Comparison of ENCODE assay signal across 17 mouse cellular contexts in genomic region chr7:73548051-73548450, GRCm38 (mm10). TPM values are rescaled to one million over a fixed set of nuclear protein-coding genes. Genes with fewer than 3 reads are reported as not detected.
DNase-seq lines count a peak whose midpoint lies in the region; ATAC-seq and TF ChIP-seq lines count a peak whose summit lies in the region.
"Had no signal": no experiment of that assay in that cellular context is flagged by ENCODE, and none has a peak within 500 bp of the region (broad histone marks: within the 10 kb centered on the region; RNA-seq: fewer than 3 reads in every experiment).

No protein-coding gene starts in this region.

- no peaks in the 10 kb centered on the region for H3K9me3 ChIP-seq in erythroblast, embryonic 14.5 days (ENCODE audit: control insufficient read depth, low read length)
- no peaks in the 10 kb centered on the region for H3K9me3 ChIP-seq in heart, embryonic 15.5 days (replicated peaks)
- no peaks in the 10 kb centered on the region for H3K9me3 ChIP-seq in midbrain, embryonic 11.5 days (ENCODE audit: control insufficient read depth, low read length)
- no peaks in the 10 kb centered on the region for H3K9me3 ChIP-seq in midbrain, embryonic 16.5 days (replicated peaks; ENCODE audit: control insufficient read depth, low read length, poor library complexity, severe bottlenecking)
- H3K9me3 ChIP-seq in liver, postnatal 0 days (ENCODE audit: low read length), result no peaks in the 10 kb centered on the region
- H3K9me3 ChIP-seq: neural tube, embryonic 15.5 days had no signal

- H3K4me1 ChIP-seq in erythroblast, embryonic 14.5 days (ENCODE audit: control insufficient read depth), result peaks cover 50% of the 10 kb centered on the region
- peaks cover 37% of the 10 kb centered on the region for H3K4me1 ChIP-seq in heart, embryonic 15.5 days (replicated peaks)
- H3K4me1 ChIP-seq in midbrain, embryonic 11.5 days (ENCODE audit: control insufficient read depth, insufficient read depth, low read length), result peaks cover 7% of the 10 kb centered on the region
- peaks cover 34% of the 10 kb centered on the region for H3K4me1 ChIP-seq in midbrain, embryonic 16.5 days (ENCODE audit: control insufficient read depth, insufficient read depth, low read length)
- H3K4me1 ChIP-seq in liver, postnatal 0 days (ENCODE audit: insufficient read depth), result peaks cover 14% of the 10 kb centered on the region

- 58% methylated on average over 2 of the region's 2 CpGs for WGBS in heart, embryonic 15.5 days
- 92% methylated on average over 2 of the region's 2 CpGs for WGBS in midbrain, embryonic 11.5 days
- WGBS in midbrain, embryonic 16.5 days, result 84% methylated on average over 2 of the region's 2 CpGs
- 72% methylated on average over 2 of the region's 2 CpGs for WGBS in liver, postnatal 0 days (ENCODE audit: insufficient replicate concordance)

- no peak for TF ChIP-seq CTCF in liver, postnatal 0 days (IDR thresholded peaks at IDR 0.05; ENCODE audit: low read depth)

- TF ChIP-seq EP300 in liver, postnatal 0 days (IDR thresholded peaks at IDR 0.05; ENCODE audit: low read depth), result no peak

- H3K27me3 ChIP-seq in erythroblast, embryonic 14.5 days (ENCODE audit: control insufficient read depth), result no peaks in the 10 kb centered on the region
- no peaks in the 10 kb centered on the region for H3K27me3 ChIP-seq in heart, embryonic 15.5 days
- H3K27me3 ChIP-seq in midbrain, embryonic 11.5 days (ENCODE audit: control insufficient read depth, insufficient read depth, low read length), result no peaks in the 10 kb centered on the region
- no peaks in the 10 kb centered on the region for H3K27me3 ChIP-seq in midbrain, embryonic 16.5 days (ENCODE audit: control insufficient read depth, insufficient read depth, low read depth, low read length)
- no peaks in the 10 kb centered on the region for H3K27me3 ChIP-seq in liver, postnatal 0 days (ENCODE audit: insufficient read depth, low read length)
- H3K27me3 ChIP-seq: neural tube, embryonic 15.5 days had no signal

- no peak for ATAC-seq in erythroblast, adult 5-6 weeks (replicated peaks; ENCODE audit: low FRiP score, poor library complexity, severe bottlenecking)
- ATAC-seq in heart, embryonic 15.5 days (replicated peaks; ENCODE audit: insufficient number of reproducible peaks, insufficient read depth, low FRiP score, low read depth), result no peak
- ATAC-seq in midbrain, embryonic 11.5 days (ENCODE audit: low FRiP score), result no peak
- no peak for ATAC-seq in midbrain, embryonic 16.5 days
- no peak for ATAC-seq in liver, postnatal 0 days
- no peak for ATAC-seq in erythroid progenitor cell, adult 5-6 weeks (replicated peaks; ENCODE audit: low FRiP score, poor library complexity, severe bottlenecking)

- DNase-seq in heart, adult 8-10 months (ENCODE audit: low spot score), result no peak
- peak; percentile 88 for DNase-seq in midbrain, embryonic 11.5 days (ENCODE audit: low spot score, missing footprints)
- DNase-seq in liver, postnatal 0 days, result no peak
- DNase-seq: adrenal gland, adult 2 months; cerebellum, adult 9-11 months; embryo, embryonic 11 days; kidney, adult 8-10 months; lung, embryonic 14.5 days; retina, postnatal 1 day; thymus, postnatal 4 days had no signal

- H3K36me3 ChIP-seq in erythroblast, embryonic 14.5 days (ENCODE audit: control insufficient read depth), result peaks cover 98% of the 10 kb centered on the region
- peaks cover 34% of the 10 kb centered on the region for H3K36me3 ChIP-seq in heart, embryonic 15.5 days
- peaks cover 10% of the 10 kb centered on the region; the same call in 1 of the 2 replicates for H3K36me3 ChIP-seq in midbrain, embryonic 11.5 days (ENCODE audit: control insufficient read depth, insufficient read depth, low read length)
- H3K36me3 ChIP-seq in midbrain, embryonic 16.5 days (ENCODE audit: control insufficient read depth, insufficient read depth, low read length), result peaks cover 10% of the 10 kb centered on the region
- H3K36me3 ChIP-seq in liver, postnatal 0 days (replicated peaks; ENCODE audit: insufficient read depth, low read length), result peaks cover 63% of the 10 kb centered on the region

- no peak overlapping the region for H3K27ac ChIP-seq in heart, embryonic 15.5 days
- H3K27ac ChIP-seq in midbrain, embryonic 11.5 days (ENCODE audit: low read depth, low read length), result no peak overlapping the region
- no peak overlapping the region for H3K27ac ChIP-seq in midbrain, embryonic 16.5 days (ENCODE audit: low read length)
- H3K27ac ChIP-seq in liver, postnatal 0 days (ENCODE audit: low read depth), result 0 out of 2 replicates have a peak overlapping the region, but pooled peaks have one; percentile 7
- H3K27ac ChIP-seq: hindbrain, embryonic 14.5 days; neural tube, embryonic 15.5 days had no signal

- no peak overlapping the region for H3K9ac ChIP-seq in heart, embryonic 15.5 days
- no peak overlapping the region for H3K9ac ChIP-seq in midbrain, embryonic 11.5 days (ENCODE audit: low read length)
- no peak overlapping the region for H3K9ac ChIP-seq in midbrain, embryonic 16.5 days (ENCODE audit: low read depth, low read length)
- H3K9ac ChIP-seq in liver, postnatal 0 days (replicated peaks), result no peak overlapping the region
- H3K9ac ChIP-seq: hindbrain, embryonic 14.5 days; lung, embryonic 14.5 days; neural tube, embryonic 15.5 days had no signal

- peak overlapping the region; percentile 30 for H3K4me3 ChIP-seq in erythroblast, embryonic 14.5 days (replicated peaks)
- no peak overlapping the region for H3K4me3 ChIP-seq in heart, embryonic 15.5 days
- H3K4me3 ChIP-seq in midbrain, embryonic 11.5 days (ENCODE audit: low read depth, low read length), result no peak overlapping the region
- H3K4me3 ChIP-seq in midbrain, embryonic 16.5 days (ENCODE audit: low read depth, low read length), result no peak overlapping the region
- H3K4me3 ChIP-seq in liver, postnatal 0 days (ENCODE audit: low read depth, low read length), result no peak overlapping the region
- H3K4me3 ChIP-seq: neural tube, embryonic 15.5 days had no signal

- 0 out of 2 replicates have a peak overlapping the region, but pooled peaks have one; percentile 23 for H3K4me2 ChIP-seq in heart, embryonic 15.5 days
- no peak overlapping the region for H3K4me2 ChIP-seq in midbrain, embryonic 11.5 days
- no peak overlapping the region for H3K4me2 ChIP-seq in midbrain, embryonic 16.5 days (ENCODE audit: low read length)
- H3K4me2 ChIP-seq in liver, postnatal 0 days (ENCODE audit: low read depth, low read length), result no peak overlapping the region
- H3K4me2 ChIP-seq: hindbrain, embryonic 14.5 days; lung, embryonic 14.5 days; neural tube, embryonic 15.5 days had no signal

RNA-seq across cellular contexts. Expression of gene Chd2, which starts 6.4 kb away (rescaled TPM):
- 6.4 and 7.1 TPM in 2 replicates for polyA plus RNA-seq in erythroblast, embryonic 14.5 days (2012)
- 125 and 149 TPM in 2 replicates for total RNA-seq in erythroblast, adult 5-6 weeks (2015; ENCODE audit: low replicate concordance)
- 546 and 581 TPM in 2 replicates for total RNA-seq in erythroblast, adult 5-6 weeks (2017; ENCODE audit: low replicate concordance)
- polyA plus RNA-seq in heart, embryonic 15.5 days (2015; fragmentation: Nextera tagmentation; extraction: Ambion mirVana), result 41.2 and 42.9 TPM in 2 replicates
- 10 to 100 TPM; 37.2 to 45.8 (median 39.8) TPM for total RNA-seq in heart, adult 8-10 months (2022)
- 41.7 and 42.6 TPM in 2 replicates for polyA plus RNA-seq in midbrain, embryonic 11.5 days (2014; fragmentation: Nextera tagmentation; extraction: Ambion mirVana)
- polyA plus RNA-seq in midbrain, embryonic 16.5 days (2015; fragmentation: Nextera tagmentation; extraction: Ambion mirVana), result 44.8 and 49.0 TPM in 2 replicates
- polyA plus RNA-seq in liver, postnatal 0 days (2015; fragmentation: Nextera tagmentation; extraction: Ambion mirVana), result 14.1 and 17.2 TPM in 2 replicates
- 63.1 and 106 TPM in 2 replicates for total RNA-seq in erythroid progenitor cell, adult 5-6 weeks (2015; ENCODE audit: low replicate concordance)
- 179 and 206 TPM in 2 replicates for total RNA-seq in erythroid progenitor cell, adult 5-6 weeks (2017; ENCODE audit: low replicate concordance)
